Comparison of ENCODE assay signal across 8 mouse cellular contexts in the genomic region with DNA sequence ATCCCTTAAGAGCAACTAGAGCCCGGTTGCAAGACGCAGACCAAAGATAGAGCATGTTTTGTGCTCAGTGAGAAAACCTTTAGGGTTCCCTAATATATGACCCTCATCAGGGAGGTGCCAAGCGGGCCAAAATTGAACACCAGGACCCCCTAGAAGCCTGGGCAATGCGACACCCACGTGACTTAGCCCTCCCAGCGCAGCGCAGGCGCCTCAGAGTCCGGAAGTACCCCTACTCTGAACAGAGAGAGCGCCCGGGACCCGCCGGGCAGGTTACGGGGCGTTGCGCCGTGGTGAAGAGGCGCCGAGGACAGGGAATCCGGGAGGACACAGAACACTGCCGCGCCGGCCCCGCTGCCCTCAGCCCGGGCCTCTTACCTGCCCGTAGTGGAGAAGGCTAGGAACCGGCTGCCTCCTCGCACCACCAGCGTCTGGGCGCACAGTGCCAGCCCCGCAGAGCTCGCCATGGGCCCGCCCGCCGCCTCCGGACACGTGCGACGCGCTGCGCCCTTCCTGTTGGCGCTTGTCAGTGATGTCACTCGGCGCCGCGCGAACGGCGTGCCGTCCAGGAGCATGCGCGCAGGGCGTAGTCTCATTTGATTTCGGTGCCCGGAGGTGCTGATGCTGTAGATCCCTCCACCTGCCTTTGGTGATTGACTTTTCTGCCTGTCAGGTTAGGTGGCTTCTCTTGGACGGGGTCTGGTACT. TPM values are rescaled to one million over a fixed set of nuclear protein-coding genes. Genes with fewer than 3 reads are reported as not detected.
DNase-seq lines count a peak whose midpoint lies in the region; ATAC-seq lines count a peak whose summit lies in the region.

No protein-coding gene starts in this region.

- H3K4me3 ChIP-seq in forebrain, embryonic 10.5 days = peak overlapping the region; percentile 90
- H3K4me3 ChIP-seq in heart, embryonic 16.5 days (ENCODE audit: low read length) = peak overlapping the region; percentile 92
- H3K4me3 ChIP-seq in liver, embryonic 15.5 days (replicated peaks) = peak overlapping the region; percentile 80
- H3K4me3 ChIP-seq in neural tube, embryonic 12.5 days = peak overlapping the region; percentile 77

- under 1% methylated on average over 56 of the region's 56 CpGs for WGBS in forebrain, embryonic 10.5 days
- WGBS in heart, embryonic 16.5 days = under 1% methylated on average over 56 of the region's 56 CpGs
- under 1% methylated on average over 56 of the region's 56 CpGs for WGBS in liver, embryonic 15.5 days (ENCODE audit: insufficient replicate concordance)
- under 1% methylated on average over 55 of the region's 56 CpGs for WGBS in neural tube, embryonic 12.5 days

- peak overlapping the region; percentile 94 for H3K27ac ChIP-seq in forebrain, embryonic 10.5 days
- peak overlapping the region; percentile 84 for H3K27ac ChIP-seq in heart, embryonic 16.5 days (ENCODE audit: low read length)
- H3K27ac ChIP-seq in liver, embryonic 15.5 days (replicated peaks) = peak overlapping the region; percentile 78
- H3K27ac ChIP-seq in neural tube, embryonic 12.5 days = no peak overlapping the region; the same call in 1 of the 2 replicates

- peaks cover 36% of the 10 kb centered on the region for H3K36me3 ChIP-seq in forebrain, embryonic 10.5 days (replicated peaks)
- peaks cover 19% of the 10 kb centered on the region for H3K36me3 ChIP-seq in heart, embryonic 16.5 days (ENCODE audit: control insufficient read depth, insufficient read depth)
- peaks cover 34% of the 10 kb centered on the region for H3K36me3 ChIP-seq in liver, embryonic 15.5 days (replicated peaks)
- peaks cover 32% of the 10 kb centered on the region for H3K36me3 ChIP-seq in neural tube, embryonic 12.5 days

- peak overlapping the region; percentile 88 for H3K9ac ChIP-seq in heart, embryonic 16.5 days (ENCODE audit: low read length)
- H3K9ac ChIP-seq in liver, embryonic 15.5 days = peak overlapping the region; percentile 72
- H3K9ac ChIP-seq in neural tube, embryonic 12.5 days = peak overlapping the region; percentile 61

- peak; percentile 94 for ATAC-seq in CD4-positive, CD25-positive, alpha-beta regulatory T cell, adult 4 months
- ATAC-seq in heart, embryonic 16.5 days (replicated peaks; ENCODE audit: extremely low read depth, insufficient read depth, low FRiP score) = peak; percentile 96
- peak; percentile 93 for ATAC-seq in liver, embryonic 15.5 days (ENCODE audit: insufficient read depth)
- ATAC-seq in neural tube, embryonic 12.5 days (ENCODE audit: low FRiP score, low read depth) = peak; percentile 96

- peak overlapping the region; percentile 87 for H3K4me2 ChIP-seq in heart, embryonic 16.5 days (ENCODE audit: low read depth, low read length)
- peak overlapping the region; percentile 98 for H3K4me2 ChIP-seq in liver, embryonic 15.5 days
- peak overlapping the region; percentile 84 for H3K4me2 ChIP-seq in neural tube, embryonic 12.5 days (replicated peaks)

- DNase-seq in c-Kit-negative CD71-positive TER-119-positive erythroid progenitor cells, embryonic 14.5 days (ENCODE audit: low read depth, low spot score) = peak; percentile 69
- peak; percentile 89 for DNase-seq in forebrain, embryonic 10.5 days (ENCODE audit: extremely low spot score, low spot score)
- peak; percentile 84 to 93 for DNase-seq in kidney, postnatal 36 days
- peak; percentile 87 for DNase-seq in telencephalon, adult 2 months (ENCODE audit: low read depth, low spot score)

- no peaks in the 10 kb centered on the region for H3K9me3 ChIP-seq in forebrain, embryonic 10.5 days
- H3K9me3 ChIP-seq in heart, embryonic 16.5 days (replicated peaks; ENCODE audit: control insufficient read depth, low read length) = no peaks in the 10 kb centered on the region
- H3K9me3 ChIP-seq in liver, embryonic 15.5 days (replicated peaks) = no peaks in the 10 kb centered on the region
- H3K9me3 ChIP-seq in neural tube, embryonic 12.5 days = no peaks in the 10 kb centered on the region

- H3K27me3 ChIP-seq in forebrain, embryonic 10.5 days (ENCODE audit: poor library complexity, severe bottlenecking) = no peaks in the 10 kb centered on the region
- no peaks in the 10 kb centered on the region for H3K27me3 ChIP-seq in heart, embryonic 16.5 days (ENCODE audit: control insufficient read depth, insufficient read depth, low read length)
- peaks cover 7% of the 10 kb centered on the region; the same call in 1 of the 2 replicates for H3K27me3 ChIP-seq in liver, embryonic 15.5 days
- no peaks in the 10 kb centered on the region for H3K27me3 ChIP-seq in neural tube, embryonic 12.5 days (replicated peaks)

- peaks cover 20% of the 10 kb centered on the region for H3K4me1 ChIP-seq in forebrain, embryonic 10.5 days
- H3K4me1 ChIP-seq in heart, embryonic 16.5 days (ENCODE audit: control insufficient read depth, insufficient read depth, low read length) = peaks cover 12% of the 10 kb centered on the region
- peaks cover 27% of the 10 kb centered on the region for H3K4me1 ChIP-seq in liver, embryonic 15.5 days (replicated peaks)
- no peaks in the 10 kb centered on the region for H3K4me1 ChIP-seq in neural tube, embryonic 12.5 days

RNA-seq across cellular contexts. Expression of a gene that starts 7.8 kb away (rescaled TPM):
- polyA plus RNA-seq in CD4-positive, CD25-positive, alpha-beta regulatory T cell, adult 4 months (2017; shearing (Covaris generic)) = 10 to 100 TPM; 18.2 to 24.9 TPM
- polyA plus RNA-seq in forebrain, embryonic 10.5 days (2016; fragmentation: Nextera tagmentation; extraction: Ambion mirVana) = 78.5 and 81.3 TPM in 2 replicates
- polyA plus RNA-seq in heart, embryonic 16.5 days (2015; fragmentation: Nextera tagmentation; extraction: Ambion mirVana) = 20.2 and 21.8 TPM in 2 replicates
- 21.4 and 23.8 TPM in 2 replicates for polyA plus RNA-seq in liver, embryonic 15.5 days (2015; fragmentation: Nextera tagmentation; extraction: Ambion mirVana)
- 36.4 and 38.4 TPM in 2 replicates for polyA plus RNA-seq in neural tube, embryonic 12.5 days (2016; fragmentation: Nextera tagmentation; extraction: Ambion mirVana)

RNA-seq across cellular contexts. Expression of a gene that starts 8.0 kb away (rescaled TPM):
- 100 to 1,000 TPM; 217 to 229 TPM for polyA plus RNA-seq in CD4-positive, CD25-positive, alpha-beta regulatory T cell, adult 4 months (2017; shearing (Covaris generic))
- 214 and 224 TPM in 2 replicates for polyA plus RNA-seq in forebrain, embryonic 10.5 days (2016; fragmentation: Nextera tagmentation; extraction: Ambion mirVana)
- 625 and 628 TPM in 2 replicates for polyA plus RNA-seq in heart, embryonic 16.5 days (2015; fragmentation: Nextera tagmentation; extraction: Ambion mirVana)
- polyA plus RNA-seq in liver, embryonic 15.5 days (2015; fragmentation: Nextera tagmentation; extraction: Ambion mirVana) = 160 TPM in 2 replicates
- polyA plus RNA-seq in neural tube, embryonic 12.5 days (2016; fragmentation: Nextera tagmentation; extraction: Ambion mirVana) = 314 and 332 TPM in 2 replicates

RNA-seq across cellular contexts. Expression of a gene that starts 52.6 kb away (rescaled TPM):
- polyA plus RNA-seq in CD4-positive, CD25-positive, alpha-beta regulatory T cell, adult 4 months (2017; shearing (Covaris generic)) = 10 to 100 TPM; 48.3 to 58.9 TPM
- polyA plus RNA-seq in forebrain, embryonic 10.5 days (2016; fragmentation: Nextera tagmentation; extraction: Ambion mirVana) = 18.3 and 19.1 TPM in 2 replicates
- polyA plus RNA-seq in heart, embryonic 16.5 days (2015; fragmentation: Nextera tagmentation; extraction: Ambion mirVana) = 17.9 and 20.6 TPM in 2 replicates
- polyA plus RNA-seq in liver, embryonic 15.5 days (2015; fragmentation: Nextera tagmentation; extraction: Ambion mirVana) = 9.8 and 10.1 TPM in 2 replicates
- 42.3 and 45.2 TPM in 2 replicates for polyA plus RNA-seq in neural tube, embryonic 12.5 days (2016; fragmentation: Nextera tagmentation; extraction: Ambion mirVana)
